Mouse (Mus musculus): ENCODE data around the gene Rgs17. TPM values are rescaled to one million over a fixed set of nuclear protein-coding genes. Genes with fewer than 3 reads are reported as not detected.

Gene Rgs17
- polyA plus RNA-seq, 1 experiment: 18.7 TPM

DNA sequence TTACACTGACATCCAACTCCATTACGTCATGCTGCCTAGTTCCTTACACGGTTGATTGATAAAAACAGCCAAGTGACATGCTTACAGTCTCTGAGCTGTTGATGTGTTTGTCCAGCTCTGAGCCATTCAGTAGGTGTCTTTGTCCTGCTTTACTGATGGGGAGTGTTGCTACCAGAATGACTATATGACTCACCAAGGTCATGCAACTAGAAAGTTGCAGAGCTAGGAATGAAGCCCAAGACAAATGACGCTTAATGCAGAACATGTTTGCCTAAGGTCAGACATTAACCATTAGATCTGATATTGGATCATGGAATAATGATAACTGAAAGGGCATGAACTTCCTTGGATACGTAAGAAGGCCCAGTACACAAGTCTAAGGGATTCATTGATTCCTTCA lies 20.4 kb downstream of the Rgs17 start:
- H3K4me1 ChIP-seq (ENCODE audit: control insufficient read depth, insufficient read depth, low read length): no peaks in the 10 kb centered on the region
- DNase-seq: no peak
- H3K4me3 ChIP-seq (replicated peaks; ENCODE audit: insufficient read depth, low read depth, low read length): no peak overlapping the region
- WGBS: 84% methylated on average over 4 of the region's 4 CpGs
- H3K27me3 ChIP-seq (ENCODE audit: control insufficient read depth, insufficient read depth, low read length): no peaks in the 10 kb centered on the region
- TF ChIP-seq POLR2A (IDR thresholded peaks at IDR 0.05; ENCODE audit: borderline replicate concordance, insufficient read depth, low read length): no peak
- TF ChIP-seq CTCF (IDR thresholded peaks at IDR 0.05; ENCODE audit: borderline replicate concordance, insufficient read depth, low read depth, low read length): no peak
- H3K27ac ChIP-seq (ENCODE audit: insufficient read depth, low read length): no peak overlapping the region

DNA sequence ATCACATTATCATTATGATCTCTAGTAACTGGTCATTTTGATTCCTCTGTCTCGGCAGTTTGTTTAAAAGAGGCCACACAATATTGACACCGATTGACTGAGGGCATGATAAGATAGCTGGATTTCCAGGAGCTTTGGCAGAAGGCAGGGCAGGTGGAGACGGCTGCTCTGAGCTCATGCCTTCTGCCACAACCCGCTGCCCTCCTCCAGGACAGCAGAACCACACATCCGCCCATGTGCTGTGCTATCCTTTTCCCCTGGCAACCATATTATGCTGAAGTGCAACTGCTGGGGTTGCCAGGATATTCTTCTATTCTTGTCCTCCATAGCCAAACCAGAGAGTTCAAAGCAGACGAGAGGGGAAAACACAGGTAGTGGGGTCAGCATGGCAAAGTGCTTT lies 21.5 kb downstream of the Rgs17 start:
- H3K27me3 ChIP-seq (ENCODE audit: control insufficient read depth, insufficient read depth, low read length): no peaks in the 10 kb centered on the region
- DNase-seq: peak; percentile 28 to 65
- no peaks in the 10 kb centered on the region for H3K4me1 ChIP-seq (ENCODE audit: control insufficient read depth, insufficient read depth, low read length)
- H3K4me3 ChIP-seq (replicated peaks; ENCODE audit: insufficient read depth, low read depth, low read length): no peak overlapping the region
- no peak overlapping the region; the same call in 1 of the 2 replicates for H3K27ac ChIP-seq (ENCODE audit: insufficient read depth, low read length)
- WGBS: 8% methylated on average over 6 of the region's 6 CpGs
- TF ChIP-seq CTCF (IDR thresholded peaks at IDR 0.05; ENCODE audit: borderline replicate concordance, insufficient read depth, low read depth, low read length) (no peak), POLR2A (IDR thresholded peaks at IDR 0.05; ENCODE audit: borderline replicate concordance, insufficient read depth, low read length) (no peak)

DNA sequence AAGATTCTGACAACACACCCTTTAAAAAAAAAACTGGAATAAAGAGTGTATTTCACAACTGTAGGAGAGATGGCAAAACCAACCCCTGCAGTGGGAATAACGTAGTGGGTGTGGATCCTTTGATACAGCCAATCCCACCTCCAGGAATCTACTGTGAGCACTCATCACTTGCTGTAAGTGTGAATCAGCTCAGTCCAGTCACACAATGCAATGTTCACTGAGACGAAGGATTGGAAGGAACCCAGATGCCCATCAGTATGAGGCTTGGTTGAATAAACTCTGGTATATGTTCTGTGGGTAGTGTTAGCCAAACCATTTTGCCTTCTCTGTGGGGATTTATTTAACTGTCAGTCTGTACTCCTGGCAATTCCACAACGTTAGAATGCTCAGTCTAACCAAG lies 45.1 kb downstream of the Rgs17 start:
- Histone ChIP-seq H3K4me3 (replicated peaks; ENCODE audit: insufficient read depth, low read depth, low read length) (no peak overlapping the region), H3K27ac (ENCODE audit: insufficient read depth, low read length) (no peak overlapping the region), H3K27me3 (ENCODE audit: control insufficient read depth, insufficient read depth, low read length) (no peaks in the 10 kb centered on the region), H3K4me1 (ENCODE audit: control insufficient read depth, insufficient read depth, low read length) (peaks cover 2% of the 10 kb centered on the region; the same call in 1 of the 2 replicates)
- 22% methylated on average over 3 of the region's 3 CpGs for WGBS
- TF ChIP-seq POLR2A (IDR thresholded peaks at IDR 0.05; ENCODE audit: borderline replicate concordance, insufficient read depth, low read length) (no peak), CTCF (IDR thresholded peaks at IDR 0.05; ENCODE audit: borderline replicate concordance, insufficient read depth, low read depth, low read length) (no peak)
- DNase-seq: no peak

GRCm38 (mm10) chr10:5871081-5871480 lies 51.1 kb downstream of the Rgs17 start:
- no peak for DNase-seq
- H3K4me3 ChIP-seq (replicated peaks; ENCODE audit: insufficient read depth, low read depth, low read length): no peak overlapping the region
- no peak overlapping the region for H3K27ac ChIP-seq (ENCODE audit: insufficient read depth, low read length)
- WGBS: 79% methylated on average over 4 of the region's 4 CpGs
- no peaks in the 10 kb centered on the region for H3K27me3 ChIP-seq (ENCODE audit: control insufficient read depth, insufficient read depth, low read length)
- TF ChIP-seq CTCF (IDR thresholded peaks at IDR 0.05; ENCODE audit: borderline replicate concordance, insufficient read depth, low read depth, low read length) (no peak), POLR2A (IDR thresholded peaks at IDR 0.05; ENCODE audit: borderline replicate concordance, insufficient read depth, low read length) (no peak)
- peaks cover 3% of the 10 kb centered on the region; the same call in 1 of the 2 replicates for H3K4me1 ChIP-seq (ENCODE audit: control insufficient read depth, insufficient read depth, low read length)

DNA sequence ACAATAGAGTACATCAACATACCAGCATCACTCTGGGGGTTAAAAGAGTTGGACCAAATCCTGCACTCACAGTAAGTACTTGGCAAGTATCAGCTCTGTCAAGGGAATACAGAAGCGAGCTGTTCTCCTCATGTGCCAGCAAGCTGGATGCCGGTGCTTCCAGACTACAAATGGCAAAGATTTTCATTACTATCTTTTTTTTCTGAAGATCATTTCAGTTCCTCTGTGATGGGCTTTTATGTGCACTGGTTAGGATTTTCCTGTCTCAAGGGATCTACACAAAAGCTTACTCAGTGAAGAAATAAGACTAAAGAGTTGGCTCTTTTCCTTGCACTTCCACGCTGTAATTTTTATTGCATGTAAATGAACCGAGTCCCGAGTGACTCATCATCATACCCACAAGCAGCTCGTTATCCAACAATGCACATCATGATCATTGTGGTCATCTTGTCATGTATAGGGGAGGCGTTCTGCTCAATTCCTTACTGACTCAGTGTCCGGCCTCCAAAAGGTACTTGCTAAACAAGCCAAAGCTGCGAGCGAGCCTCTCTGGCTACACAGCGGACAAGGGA lies 54.1 kb downstream of the Rgs17 start:
- H3K4me3 ChIP-seq (replicated peaks; ENCODE audit: insufficient read depth, low read depth, low read length): no peak overlapping the region
- peaks cover 3% of the 10 kb centered on the region; the same call in 1 of the 2 replicates for H3K4me1 ChIP-seq (ENCODE audit: control insufficient read depth, insufficient read depth, low read length)
- WGBS: 18% methylated on average over 11 of the region's 11 CpGs
- H3K27ac ChIP-seq (ENCODE audit: insufficient read depth, low read length): no peak overlapping the region
- DNase-seq: peak; percentile 42 to 71
- TF ChIP-seq CTCF (IDR thresholded peaks at IDR 0.05; ENCODE audit: borderline replicate concordance, insufficient read depth, low read depth, low read length): no peak
- no peak for TF ChIP-seq POLR2A (IDR thresholded peaks at IDR 0.05; ENCODE audit: borderline replicate concordance, insufficient read depth, low read length)
- no peaks in the 10 kb centered on the region for H3K27me3 ChIP-seq (ENCODE audit: control insufficient read depth, insufficient read depth, low read length)

GRCm38 (mm10) chr10:5865996-5866395 lies 56.2 kb downstream of the Rgs17 start:
- no peak for DNase-seq
- peaks cover 3% of the 10 kb centered on the region; the same call in 1 of the 2 replicates for H3K4me1 ChIP-seq (ENCODE audit: control insufficient read depth, insufficient read depth, low read length)
- 95% methylated on average over 2 of the region's 2 CpGs for WGBS
- H3K27me3 ChIP-seq (ENCODE audit: control insufficient read depth, insufficient read depth, low read length): no peaks in the 10 kb centered on the region
- no peak overlapping the region for H3K27ac ChIP-seq (ENCODE audit: insufficient read depth, low read length)
- H3K4me3 ChIP-seq (replicated peaks; ENCODE audit: insufficient read depth, low read depth, low read length): no peak overlapping the region
- TF ChIP-seq POLR2A (IDR thresholded peaks at IDR 0.05; ENCODE audit: borderline replicate concordance, insufficient read depth, low read length) (no peak), CTCF (IDR thresholded peaks at IDR 0.05; ENCODE audit: borderline replicate concordance, insufficient read depth, low read depth, low read length) (no peak)

DNA sequence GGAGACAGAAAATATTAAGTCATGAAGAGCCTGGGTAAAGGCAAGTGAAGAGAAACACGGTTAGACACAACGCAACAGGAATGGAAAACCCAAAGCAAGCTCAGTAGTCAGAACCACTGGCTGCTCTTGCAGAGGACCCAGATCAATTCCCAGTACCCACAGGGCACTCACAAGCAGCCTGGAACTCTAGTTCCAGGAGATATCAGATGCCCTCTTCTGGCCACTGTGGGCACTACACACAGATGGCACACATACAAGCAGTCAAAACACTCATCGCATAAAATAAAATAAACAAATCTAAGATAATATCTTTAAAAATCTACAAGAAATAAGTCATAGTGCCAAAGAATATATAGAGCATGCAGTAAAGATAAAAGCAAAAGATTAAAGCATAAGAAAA lies 59.5 kb downstream of the Rgs17 start:
- 98% methylated on average over 3 of the region's 3 CpGs for whole genome bisulfite sequencing
- no peak overlapping the region for H3K4me3 ChIP-seq (replicated peaks; ENCODE audit: insufficient read depth, low read depth, low read length)
- H3K27me3 ChIP-seq (ENCODE audit: control insufficient read depth, insufficient read depth, low read length): no peaks in the 10 kb centered on the region
- no peak overlapping the region for H3K27ac ChIP-seq (ENCODE audit: insufficient read depth, low read length)
- peaks cover 2% of the 10 kb centered on the region; the same call in 1 of the 2 replicates for H3K4me1 ChIP-seq (ENCODE audit: control insufficient read depth, insufficient read depth, low read length)
- DNase-seq: no peak
- TF ChIP-seq POLR2A (IDR thresholded peaks at IDR 0.05; ENCODE audit: borderline replicate concordance, insufficient read depth, low read length): no peak
- no peak for TF ChIP-seq CTCF (IDR thresholded peaks at IDR 0.05; ENCODE audit: borderline replicate concordance, insufficient read depth, low read depth, low read length)

GRCm38 (mm10) chr10:5860849-5861248 lies 61.4 kb downstream of the Rgs17 start:
- H3K4me3 ChIP-seq (replicated peaks; ENCODE audit: insufficient read depth, low read depth, low read length): no peak overlapping the region

More at GRCm38 (mm10) chr10:5860849-5861248, 61.4 kb downstream of the Rgs17 start:
- WGBS: 89% methylated on average over 3 of the region's 3 CpGs
- no peaks in the 10 kb centered on the region for H3K4me1 ChIP-seq (ENCODE audit: control insufficient read depth, insufficient read depth, low read length)
- DNase-seq: no peak
- TF ChIP-seq CTCF (IDR thresholded peaks at IDR 0.05; ENCODE audit: borderline replicate concordance, insufficient read depth, low read depth, low read length) (no peak), POLR2A (IDR thresholded peaks at IDR 0.05; ENCODE audit: borderline replicate concordance, insufficient read depth, low read length) (no peak)
- no peak overlapping the region for H3K27ac ChIP-seq (ENCODE audit: insufficient read depth, low read length)
- no peaks in the 10 kb centered on the region for H3K27me3 ChIP-seq (ENCODE audit: control insufficient read depth, insufficient read depth, low read length)

Data from cerebellum, adult 2 months (tissue).